Mouse (Mus musculus): ENCODE measurements at regions not wholly inside any gene's neighbourhood (a gene's known extent, or its start where the extent isn't known, plus 50 kb on each side); places are given as distances from the start of the nearest gene placed in this dataset.

DNA sequence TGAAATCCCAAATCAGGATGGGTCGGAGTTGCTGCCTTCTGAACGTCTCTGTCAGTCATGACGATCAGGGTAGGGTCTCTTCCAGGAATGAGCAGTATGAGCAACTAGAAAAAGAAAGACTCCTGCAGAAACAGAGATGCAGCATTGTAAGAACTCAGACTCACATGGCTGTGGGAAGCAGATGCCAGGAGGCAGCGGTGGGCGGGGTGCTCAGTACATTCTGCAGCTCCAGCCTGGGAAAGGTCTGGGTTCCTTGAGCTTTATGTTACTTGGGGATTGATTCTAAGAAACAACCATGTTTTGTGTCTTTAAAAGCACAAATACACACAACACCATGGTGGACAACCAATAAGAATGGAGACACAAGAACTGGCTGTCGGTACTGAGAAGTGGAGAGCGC, 478.0 kb upstream of the Arid1b start:
- TF ChIP-seq POLR2A (IDR thresholded peaks at IDR 0.05; ENCODE audit: borderline replicate concordance, extremely low read depth, low read depth, low read length) (no peak), CTCF (IDR thresholded peaks at IDR 0.05; ENCODE audit: insufficient read depth, low read length) (no peak)
